Mouse (Mus musculus) brain, embryonic 14.5 days (tissue): ENCODE measurements around the gene Mrpl58.

ENCODE experiments used
- CTCF ChIP-seq: fragments of 200-500 bp; IDR thresholded peaks from 2 replicates; pipeline ENCODE4 v1.5.1; 2012; ENCODE audit warnings: inconsistent platforms, mild to moderate bottlenecking, moderate library complexity, borderline replicate concordance; ENCODE audit not compliant: insufficient read depth, insufficient read length; ENCODE audit errors: extremely low read depth
- POLR2A ChIP-seq: fragments of 200-500 bp; IDR thresholded peaks from 2 replicates; pipeline ENCODE4 v1.6.1; 2012; ENCODE audit warnings: mild to moderate bottlenecking, inconsistent platforms, borderline replicate concordance; ENCODE audit not compliant: poor library complexity, insufficient read depth, insufficient read length, severe bottlenecking; ENCODE audit errors: extremely low read depth

DNA sequence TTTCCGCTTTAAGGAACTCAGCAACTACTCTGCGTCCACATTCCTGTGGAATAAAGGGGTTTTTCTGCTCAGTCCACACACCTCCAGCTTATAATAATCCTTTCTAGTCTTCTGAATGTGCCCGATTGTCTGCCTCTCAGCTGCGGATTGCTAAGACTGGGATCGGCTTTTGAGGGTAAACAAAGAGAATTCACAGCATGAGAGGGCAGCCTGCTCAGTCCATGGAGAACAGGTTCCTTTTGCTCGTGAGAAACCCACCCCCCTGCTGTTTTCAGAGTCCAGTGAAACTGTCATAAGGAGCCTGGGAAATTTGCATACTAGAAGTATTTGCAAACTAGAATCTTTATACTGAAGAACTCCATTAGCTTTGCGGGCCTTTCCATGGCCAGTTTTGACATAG is 6.0 kb downstream of the Mrpl58 start:
- TF ChIP-seq CTCF: no peak
- no peak for TF ChIP-seq POLR2A
